Mouse (Mus musculus) bone marrow, adult 2 months (tissue): ENCODE measurements around the gene Kcnk5.

ENCODE experiments used
- CTCF ChIP-seq: fragments of 200-500 bp; IDR thresholded peaks from 2 replicates; pipeline ENCODE4 v1.5.1; 2011; ENCODE audit warnings: low read length, control low read depth; ENCODE audit not compliant: control insufficient read depth, insufficient read depth
- POLR2A ChIP-seq: fragments of 200-500 bp; IDR thresholded peaks from 2 replicates; pipeline ENCODE4 v1.6.1; 2011; ENCODE audit warnings: low read depth, mild to moderate bottlenecking, control low read depth, low read length, borderline replicate concordance; ENCODE audit not compliant: control insufficient read depth

DNA sequence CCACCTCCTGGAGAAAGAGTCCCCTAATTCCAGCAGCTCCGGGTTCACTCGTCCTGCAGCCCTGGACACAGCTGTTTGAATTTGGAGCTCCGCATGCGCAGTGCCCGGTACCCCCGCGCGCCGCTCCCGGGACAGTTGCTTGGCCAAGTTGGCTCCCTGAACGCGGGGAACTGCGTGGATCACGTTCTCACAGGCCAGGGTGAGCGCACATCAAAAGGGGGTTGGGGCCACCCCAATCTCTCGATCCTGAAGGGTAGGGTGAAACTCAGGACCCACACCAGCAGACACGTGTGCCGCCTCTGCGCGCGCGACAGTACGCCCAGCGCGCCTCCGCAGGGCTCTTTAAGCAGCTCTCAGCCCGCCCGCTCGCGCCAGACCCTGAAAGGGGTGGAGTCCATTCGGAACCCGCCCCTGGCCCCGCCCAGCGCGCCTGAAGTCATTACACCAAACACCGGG lies at the start of gene Kcnk5:
- no peak; the same call in 1 of the 2 replicates for TF ChIP-seq CTCF
- peak; percentile 85 for TF ChIP-seq POLR2A
